22 mouse cellular contexts compared by ENCODE assay signal in genomic region chr14:122412841-122413541, GRCm38 (mm10). TPM values are rescaled to one million over a fixed set of nuclear protein-coding genes. Genes with fewer than 3 reads are reported as not detected.
DNase-seq lines count a peak whose midpoint lies in the region; ATAC-seq and TF ChIP-seq lines count a peak whose summit lies in the region.
"Had no signal": no experiment of that assay in that cellular context is flagged by ENCODE, and none has a peak within 500 bp of the region (broad histone marks: within the 10 kb centered on the region; RNA-seq: fewer than 3 reads in every experiment).

No protein-coding gene starts in this region.

- no peaks in the 10 kb centered on the region for H3K4me1 ChIP-seq in kidney, postnatal 0 days (replicated peaks; ENCODE audit: insufficient read depth, low read length)
- H3K4me1 ChIP-seq in embryonic facial prominence, embryonic 11.5 days (ENCODE audit: control insufficient read depth, insufficient read depth, low read length) = no peaks in the 10 kb centered on the region
- H3K4me1 ChIP-seq in embryonic facial prominence, embryonic 14.5 days (ENCODE audit: control insufficient read depth, insufficient read depth, low read length) = no peaks in the 10 kb centered on the region; the same call in 1 of the 2 replicates
- no peaks in the 10 kb centered on the region for H3K4me1 ChIP-seq in limb, embryonic 14.5 days (ENCODE audit: control insufficient read depth, insufficient read depth, low read length)
- H3K4me1 ChIP-seq: embryonic facial prominence, embryonic 15.5 days; heart, embryonic 13.5 days; hindbrain, embryonic 15.5 days had no signal

- H3K27me3 ChIP-seq in kidney, postnatal 0 days (ENCODE audit: insufficient read depth, low read length) = peaks cover 7% of the 10 kb centered on the region; the same call in 1 of the 2 replicates
- H3K27me3 ChIP-seq in embryonic facial prominence, embryonic 11.5 days (ENCODE audit: control insufficient read depth, insufficient read depth, low read length) = peaks cover 1% of the 10 kb centered on the region; the same call in 1 of the 2 replicates
- H3K27me3 ChIP-seq in embryonic facial prominence, embryonic 14.5 days (replicated peaks; ENCODE audit: control insufficient read depth, insufficient read depth, low read length) = peaks cover 10% of the 10 kb centered on the region
- H3K27me3 ChIP-seq in limb, embryonic 14.5 days (ENCODE audit: control insufficient read depth, insufficient read depth, low read length) = peaks cover 10% of the 10 kb centered on the region
- H3K27me3 ChIP-seq: CH12.LX, Patski had no signal

- no peak overlapping the region for H3K27ac ChIP-seq in kidney, postnatal 0 days
- 0 out of 2 replicates have a peak overlapping the region, but pooled peaks have one; percentile 47 for H3K27ac ChIP-seq in embryonic facial prominence, embryonic 11.5 days (replicated peaks; ENCODE audit: low read depth, low read length)
- H3K27ac ChIP-seq in embryonic facial prominence, embryonic 14.5 days (replicated peaks; ENCODE audit: low read depth, low read length) = no peak overlapping the region
- no peak overlapping the region for H3K27ac ChIP-seq in limb, embryonic 14.5 days (replicated peaks; ENCODE audit: low read depth, low read length)
- H3K27ac ChIP-seq: embryonic facial prominence, embryonic 15.5 days; heart, embryonic 13.5 days; hindbrain, embryonic 15.5 days had no signal

- H3K9me3 ChIP-seq in kidney, postnatal 0 days (replicated peaks; ENCODE audit: low read length) = no peaks in the 10 kb centered on the region
- no peaks in the 10 kb centered on the region for H3K9me3 ChIP-seq in embryonic facial prominence, embryonic 11.5 days (replicated peaks; ENCODE audit: control insufficient read depth, low read length)
- no peaks in the 10 kb centered on the region for H3K9me3 ChIP-seq in embryonic facial prominence, embryonic 14.5 days (ENCODE audit: control insufficient read depth, low read length)
- no peaks in the 10 kb centered on the region for H3K9me3 ChIP-seq in limb, embryonic 14.5 days (ENCODE audit: control insufficient read depth, low read length)
- H3K9me3 ChIP-seq: embryonic facial prominence, embryonic 15.5 days; heart, embryonic 13.5 days; hindbrain, embryonic 15.5 days had no signal

- 56% methylated on average over 2 of the region's 2 CpGs for WGBS in kidney, postnatal 0 days
- WGBS in embryonic facial prominence, embryonic 11.5 days = 26% methylated on average over 2 of the region's 2 CpGs
- WGBS in embryonic facial prominence, embryonic 14.5 days = 33% methylated on average over 2 of the region's 2 CpGs
- WGBS in limb, embryonic 14.5 days = 10% methylated on average over 2 of the region's 2 CpGs

- ATAC-seq in kidney, postnatal 0 days (replicated peaks; ENCODE audit: low FRiP score, low read depth) = no peak
- no peak for ATAC-seq in embryonic facial prominence, embryonic 11.5 days (replicated peaks; ENCODE audit: insufficient number of reproducible peaks, low FRiP score, low TSS enrichment, low read depth)
- ATAC-seq in embryonic facial prominence, embryonic 14.5 days (ENCODE audit: low read depth) = no peak
- no peak for ATAC-seq in limb, embryonic 14.5 days (ENCODE audit: low FRiP score, low read depth)
- ATAC-seq: activated CD4-positive, CD25-positive, alpha-beta regulatory T cell, adult 4 months; forebrain, embryonic 16.5 days; Patski had no signal

- no peak for TF ChIP-seq POLR2A in limb, embryonic 14.5 days (IDR thresholded peaks at IDR 0.05; ENCODE audit: borderline replicate concordance, extremely low read depth, insufficient read depth, insufficient read length)

- peak; percentile 61 for DNase-seq in kidney, postnatal 0 days (ENCODE audit: low spot score)
- no peak for DNase-seq in kidney, postnatal 25 days
- peak; percentile 67 for DNase-seq in embryonic facial prominence, embryonic 11.5 days (ENCODE audit: low spot score)
- peak; percentile 39 for DNase-seq in embryonic facial prominence, embryonic 14.5 days (ENCODE audit: low spot score)
- DNase-seq in limb, embryonic 14.5 days (ENCODE audit: low spot score) = peak; percentile 29
- DNase-seq in lung, postnatal 36 days = no peak
- DNase-seq in lung, postnatal 10 days = no peak
- DNase-seq: adrenal gland, postnatal 14 days; cerebellum, adult 11-12 months; cerebellum, adult 9-10 months; cerebellum, postnatal 25 days; gastrocnemius, postnatal 25 days; heart, postnatal 36 days had no signal

- H3K9ac ChIP-seq in kidney, postnatal 0 days (ENCODE audit: low read depth, low read length) = no peak overlapping the region
- no peak overlapping the region for H3K9ac ChIP-seq in embryonic facial prominence, embryonic 11.5 days (replicated peaks; ENCODE audit: low read length)
- H3K9ac ChIP-seq in embryonic facial prominence, embryonic 14.5 days (ENCODE audit: low read depth, low read length) = no peak overlapping the region
- no peak overlapping the region for H3K9ac ChIP-seq in limb, embryonic 14.5 days (ENCODE audit: low read depth, low read length, severe bottlenecking)
- H3K9ac ChIP-seq: embryonic facial prominence, embryonic 15.5 days; heart, embryonic 13.5 days; hindbrain, embryonic 15.5 days had no signal

- H3K36me3 ChIP-seq in kidney, postnatal 0 days (ENCODE audit: insufficient read depth, low read length) = no peaks in the 10 kb centered on the region
- H3K36me3 ChIP-seq in embryonic facial prominence, embryonic 11.5 days (replicated peaks; ENCODE audit: control insufficient read depth, insufficient read depth, low read depth, low read length) = no peaks in the 10 kb centered on the region
- H3K36me3 ChIP-seq in embryonic facial prominence, embryonic 14.5 days (ENCODE audit: control insufficient read depth, insufficient read depth, low read length) = no peaks in the 10 kb centered on the region
- no peaks in the 10 kb centered on the region for H3K36me3 ChIP-seq in limb, embryonic 14.5 days (ENCODE audit: control insufficient read depth, insufficient read depth, low read length)
- H3K36me3 ChIP-seq: embryonic facial prominence, embryonic 15.5 days; heart, embryonic 13.5 days; hindbrain, embryonic 15.5 days had no signal

- H3K4me2 ChIP-seq in kidney, postnatal 0 days (ENCODE audit: low read length) = no peak overlapping the region
- no peak overlapping the region for H3K4me2 ChIP-seq in embryonic facial prominence, embryonic 11.5 days (ENCODE audit: low read depth, low read length)
- no peak overlapping the region for H3K4me2 ChIP-seq in embryonic facial prominence, embryonic 14.5 days (ENCODE audit: low read depth, low read length)
- no peak overlapping the region for H3K4me2 ChIP-seq in limb, embryonic 14.5 days (replicated peaks; ENCODE audit: low read depth, low read length, severe bottlenecking)
- H3K4me2 ChIP-seq: embryonic facial prominence, embryonic 15.5 days; heart, embryonic 13.5 days; hindbrain, embryonic 15.5 days had no signal

- TF ChIP-seq CTCF in kidney, postnatal 0 days (IDR thresholded peaks at IDR 0.05; ENCODE audit: low read depth) = no peak

- H3K4me3 ChIP-seq in kidney, postnatal 0 days (replicated peaks; ENCODE audit: low read depth, low read length) = no peak overlapping the region
- H3K4me3 ChIP-seq in embryonic facial prominence, embryonic 11.5 days (ENCODE audit: low read depth, low read length) = no peak overlapping the region
- H3K4me3 ChIP-seq in embryonic facial prominence, embryonic 14.5 days (ENCODE audit: low read depth, low read length) = no peak overlapping the region
- no peak overlapping the region for H3K4me3 ChIP-seq in limb, embryonic 14.5 days (replicated peaks; ENCODE audit: low read length)
- H3K4me3 ChIP-seq: embryonic facial prominence, embryonic 15.5 days; erythroblast, embryonic 14.5 days; heart, embryonic 13.5 days; hindbrain, embryonic 15.5 days had no signal

RNA-seq across cellular contexts. Expression of gene Gm5089, which starts 37.9 kb away (rescaled TPM):
- polyA plus RNA-seq in kidney, postnatal 0 days (2015; fragmentation: Nextera tagmentation; extraction: Ambion mirVana) = not detected in 2 replicates
- not detected in 2 replicates for polyA plus RNA-seq in embryonic facial prominence, embryonic 11.5 days (2014; fragmentation: Nextera tagmentation; extraction: Ambion mirVana)
- not detected in 2 replicates for polyA plus RNA-seq in embryonic facial prominence, embryonic 14.5 days (2014; fragmentation: Nextera tagmentation; extraction: Ambion mirVana)
- polyA plus RNA-seq in limb, embryonic 14.5 days (2012; rRNA removed) = not detected in 2 replicates
- 0.25 TPM in 1 of 2 replicates, not detected in the other for polyA plus RNA-seq in limb, embryonic 14.5 days (2014; fragmentation: Nextera tagmentation; extraction: Ambion mirVana)
- polyA plus RNA-seq: activated CD4-positive, CD25-positive, alpha-beta regulatory T cell, adult 4 months; erythroblast, embryonic 14.5 days; heart, embryonic 13.5 days; heart, postnatal 0 days; Patski had no signal

RNA-seq across cellular contexts. Expression of gene Zic5, which starts 52.5 kb away (rescaled TPM):
- 0.06 and 0.11 TPM in 2 replicates for polyA plus RNA-seq in kidney, postnatal 0 days (2015; fragmentation: Nextera tagmentation; extraction: Ambion mirVana)
- polyA plus RNA-seq in embryonic facial prominence, embryonic 11.5 days (2014; fragmentation: Nextera tagmentation; extraction: Ambion mirVana) = 4.1 and 5.0 TPM in 2 replicates
- polyA plus RNA-seq in embryonic facial prominence, embryonic 14.5 days (2014; fragmentation: Nextera tagmentation; extraction: Ambion mirVana) = 1.9 and 2.1 TPM in 2 replicates
- polyA plus RNA-seq in limb, embryonic 14.5 days (2012; rRNA removed) = 0.47 and 1.3 TPM in 2 replicates
- 0.76 and 0.94 TPM in 2 replicates for polyA plus RNA-seq in limb, embryonic 14.5 days (2014; fragmentation: Nextera tagmentation; extraction: Ambion mirVana)
- polyA plus RNA-seq: heart, embryonic 13.5 days; heart, postnatal 0 days had no signal

Comparison
In these comparisons a context has a peak if more than half of its experiments do, and no peak if none do; other contexts are left out.
1. DNase-seq: peak in kidney, postnatal 0 days (single experiment), embryonic facial prominence, embryonic 11.5 days (single experiment), embryonic facial prominence, embryonic 14.5 days (single experiment) and limb, embryonic 14.5 days (single experiment); none in kidney, postnatal 25 days (0 of 2), lung, postnatal 36 days (single experiment) and lung, postnatal 10 days (single experiment).